Mouse (Mus musculus): ENCODE data around the gene Pole3. TPM values are rescaled to one million over a fixed set of nuclear protein-coding genes. Genes with fewer than 3 reads are reported as not detected.

The Pole3 gene
- total and polyA plus RNA-seq, 2 experiments from 2014 or later, result 36.6 to 68.3 TPM

DNA sequence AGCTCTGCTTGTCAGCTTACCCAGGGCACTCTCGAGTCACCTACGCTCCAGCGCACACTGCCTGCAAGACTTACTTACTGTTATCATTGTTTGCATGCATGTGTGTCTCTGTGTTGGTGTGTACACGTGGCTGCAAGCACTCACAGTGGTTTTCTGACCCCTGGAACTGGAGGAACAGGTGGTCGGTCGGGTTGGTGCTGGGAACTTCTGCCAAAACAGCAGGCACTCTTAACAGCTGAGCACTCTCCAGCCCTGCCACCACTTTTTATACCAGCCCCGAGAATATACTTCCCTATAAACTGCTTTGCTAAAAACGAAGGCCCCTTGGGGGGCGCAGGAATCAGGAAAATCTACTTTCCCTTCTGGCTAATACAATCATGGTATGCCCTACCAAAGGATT lies 30.6 kb downstream of the Pole3 start:
- ATAC-seq (no peak), DNase-seq (no peak)
- 70% methylated on average over 9 of the region's 9 CpGs for WGBS
- no peaks in the 10 kb centered on the region for H3K4me1 ChIP-seq (ENCODE audit: insufficient read depth)
- H3K27me3 ChIP-seq (ENCODE audit: insufficient read depth, low read length), result no peaks in the 10 kb centered on the region
- no peak overlapping the region for H3K4me3 ChIP-seq (ENCODE audit: low read depth, low read length)
- H3K9ac ChIP-seq, result no peak overlapping the region
- no peak overlapping the region for H3K4me2 ChIP-seq (ENCODE audit: low read depth)
- peaks cover 8% of the 10 kb centered on the region; the same call in 1 of the 2 replicates for H3K36me3 ChIP-seq (ENCODE audit: insufficient read depth)
- TF ChIP-seq CTCF (IDR thresholded peaks at IDR 0.05; ENCODE audit: low read depth), result no peak
- no peak overlapping the region for H3K27ac ChIP-seq (ENCODE audit: low read depth, low read length)
- no peaks in the 10 kb centered on the region for H3K9me3 ChIP-seq (ENCODE audit: low read length)

DNA sequence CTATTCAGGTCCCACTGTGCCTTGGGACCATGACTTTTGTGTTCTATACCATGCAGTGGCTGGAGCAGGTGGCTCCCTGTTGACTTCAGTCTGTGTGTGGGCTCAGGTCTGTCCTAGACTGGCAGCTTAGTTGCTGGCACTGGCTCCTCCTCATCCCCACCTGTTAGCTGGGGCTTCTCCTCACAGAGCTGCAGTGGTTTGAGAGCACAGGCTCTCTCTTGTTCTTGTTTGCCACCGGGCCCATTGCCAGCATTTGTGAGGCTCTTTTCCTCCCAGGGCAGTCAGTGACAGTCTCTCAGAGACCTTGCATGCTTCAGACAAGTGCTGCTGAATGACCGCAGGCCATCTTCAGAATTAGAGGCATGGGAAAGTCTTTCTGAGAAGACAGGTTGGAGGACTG lies 32.2 kb downstream of the Pole3 start:
- Histone ChIP-seq H3K4me1 (ENCODE audit: insufficient read depth) (no peaks in the 10 kb centered on the region), H3K9me3 (ENCODE audit: low read length) (no peaks in the 10 kb centered on the region), H3K27me3 (ENCODE audit: insufficient read depth, low read length) (no peaks in the 10 kb centered on the region), H3K9ac (no peak overlapping the region), H3K4me3 (ENCODE audit: low read depth, low read length) (no peak overlapping the region), H3K36me3 (ENCODE audit: insufficient read depth) (no peaks in the 10 kb centered on the region), H3K27ac (ENCODE audit: low read depth, low read length) (no peak overlapping the region), H3K4me2 (ENCODE audit: low read depth) (no peak overlapping the region)
- 0 out of 2 replicates have a peak, but pooled peaks have one; percentile 18 for ATAC-seq
- no peak for TF ChIP-seq CTCF (IDR thresholded peaks at IDR 0.05; ENCODE audit: low read depth)
- 80% methylated on average over 2 of the region's 2 CpGs for WGBS
- no peak for DNase-seq

DNA sequence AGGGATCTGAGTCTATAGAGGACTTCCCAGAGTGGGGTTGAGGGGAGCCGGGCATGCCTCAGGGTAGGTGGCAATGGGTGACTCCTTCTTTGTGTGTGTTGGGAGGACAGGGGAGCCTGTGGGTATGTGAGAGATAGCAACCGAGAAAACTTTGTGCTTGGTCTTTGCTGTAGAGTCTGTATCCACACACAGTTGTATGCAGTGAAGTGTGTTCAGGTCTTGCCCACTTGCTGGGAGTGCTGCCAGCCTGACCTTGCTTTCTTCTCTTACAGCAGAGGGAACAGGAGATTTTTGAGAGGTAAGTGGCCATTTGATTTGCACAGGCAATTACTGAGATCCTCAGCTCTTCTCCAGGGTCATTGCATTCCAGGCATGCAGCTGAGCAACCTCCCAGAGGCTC lies 37.0 kb downstream of the Pole3 start:
- H3K4me3 ChIP-seq (ENCODE audit: low read depth, low read length), result no peak overlapping the region
- H3K4me2 ChIP-seq (ENCODE audit: low read depth), result no peak overlapping the region
- no peaks in the 10 kb centered on the region for H3K36me3 ChIP-seq (ENCODE audit: insufficient read depth)
- H3K9me3 ChIP-seq (ENCODE audit: low read length), result no peaks in the 10 kb centered on the region
- 80% methylated on average over 2 of the region's 2 CpGs for WGBS
- no peaks in the 10 kb centered on the region for H3K4me1 ChIP-seq (ENCODE audit: insufficient read depth)
- no peak for ATAC-seq
- no peak for TF ChIP-seq CTCF (IDR thresholded peaks at IDR 0.05; ENCODE audit: low read depth)
- H3K27me3 ChIP-seq (ENCODE audit: insufficient read depth, low read length), result no peaks in the 10 kb centered on the region
- no peak overlapping the region for H3K9ac ChIP-seq
- no peak for DNase-seq
- H3K27ac ChIP-seq (ENCODE audit: low read depth, low read length), result no peak overlapping the region

DNA sequence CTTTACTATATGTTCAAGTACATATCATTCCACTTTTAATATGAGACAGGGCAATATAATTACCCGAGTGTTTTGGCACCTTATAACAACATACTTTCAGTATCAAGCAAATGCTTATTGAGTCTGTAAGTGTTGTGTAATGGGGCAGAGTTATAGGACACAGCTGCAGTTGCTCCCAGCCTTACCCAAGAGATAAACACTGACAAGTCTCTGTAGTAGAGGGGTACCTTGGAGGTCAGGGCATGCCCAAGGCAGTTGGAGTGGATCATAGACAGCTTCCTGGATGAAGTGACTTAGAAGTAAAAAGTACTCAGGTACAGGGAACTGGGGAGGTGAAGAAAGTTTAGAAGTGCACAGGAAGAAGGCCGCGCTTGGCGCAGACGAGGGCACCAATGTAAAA lies 37.7 kb downstream of the Pole3 start:
- Histone ChIP-seq H3K9ac (no peak overlapping the region), H3K36me3 (ENCODE audit: insufficient read depth) (no peaks in the 10 kb centered on the region), H3K27ac (ENCODE audit: low read depth, low read length) (no peak overlapping the region), H3K4me1 (ENCODE audit: insufficient read depth) (no peaks in the 10 kb centered on the region), H3K27me3 (ENCODE audit: insufficient read depth, low read length) (no peaks in the 10 kb centered on the region), H3K4me2 (ENCODE audit: low read depth) (no peak overlapping the region), H3K9me3 (ENCODE audit: low read length) (no peaks in the 10 kb centered on the region), H3K4me3 (ENCODE audit: low read depth, low read length) (no peak overlapping the region)
- no peak for TF ChIP-seq CTCF (IDR thresholded peaks at IDR 0.05; ENCODE audit: low read depth)
- 95% methylated on average over 5 of the region's 5 CpGs for WGBS
- no peak for ATAC-seq
- DNase-seq, result no peak

DNA sequence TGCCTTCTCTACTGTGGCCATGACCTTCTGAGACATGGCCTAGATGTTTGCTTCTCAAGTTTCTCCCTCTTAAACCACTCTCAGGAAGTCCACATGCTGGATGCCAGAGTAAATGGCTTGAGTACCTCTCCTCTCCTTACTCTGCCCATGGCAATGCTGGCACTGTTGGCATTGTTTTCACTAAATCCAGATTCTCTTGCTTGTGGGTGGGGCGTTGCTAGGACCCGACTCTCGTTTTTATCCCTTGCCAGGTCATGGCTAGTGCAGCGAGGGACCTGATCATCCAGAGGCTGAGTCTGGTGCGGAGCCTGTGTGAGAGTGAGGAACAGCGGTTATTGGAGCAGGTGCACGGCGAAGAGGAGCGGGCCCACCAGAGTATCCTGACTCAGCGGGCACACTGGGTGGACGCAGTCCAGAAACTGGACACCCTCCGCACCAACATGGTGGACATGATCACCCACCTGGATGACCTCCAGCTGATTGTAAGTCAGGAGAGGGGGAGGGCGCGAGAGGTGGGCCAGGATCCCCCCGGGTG lies 38.6 kb downstream of the Pole3 start:
- H3K4me1 ChIP-seq (ENCODE audit: insufficient read depth), result no peaks in the 10 kb centered on the region
- no peak overlapping the region for H3K9ac ChIP-seq
- no peak for DNase-seq
- no peak for ATAC-seq
- no peak overlapping the region for H3K4me2 ChIP-seq (ENCODE audit: low read depth)
- H3K9me3 ChIP-seq (ENCODE audit: low read length), result no peaks in the 10 kb centered on the region
- TF ChIP-seq CTCF (IDR thresholded peaks at IDR 0.05; ENCODE audit: low read depth), result no peak
- WGBS, result 88% methylated on average over 15 of the region's 15 CpGs
- H3K27me3 ChIP-seq (ENCODE audit: insufficient read depth, low read length), result 0 out of 2 replicates have a peak, but pooled peaks cover 3% of the 10 kb centered on the region
- no peaks in the 10 kb centered on the region for H3K36me3 ChIP-seq (ENCODE audit: insufficient read depth)
- no peak overlapping the region for H3K4me3 ChIP-seq (ENCODE audit: low read depth, low read length)
- H3K27ac ChIP-seq (ENCODE audit: low read depth, low read length), result no peak overlapping the region

DNA sequence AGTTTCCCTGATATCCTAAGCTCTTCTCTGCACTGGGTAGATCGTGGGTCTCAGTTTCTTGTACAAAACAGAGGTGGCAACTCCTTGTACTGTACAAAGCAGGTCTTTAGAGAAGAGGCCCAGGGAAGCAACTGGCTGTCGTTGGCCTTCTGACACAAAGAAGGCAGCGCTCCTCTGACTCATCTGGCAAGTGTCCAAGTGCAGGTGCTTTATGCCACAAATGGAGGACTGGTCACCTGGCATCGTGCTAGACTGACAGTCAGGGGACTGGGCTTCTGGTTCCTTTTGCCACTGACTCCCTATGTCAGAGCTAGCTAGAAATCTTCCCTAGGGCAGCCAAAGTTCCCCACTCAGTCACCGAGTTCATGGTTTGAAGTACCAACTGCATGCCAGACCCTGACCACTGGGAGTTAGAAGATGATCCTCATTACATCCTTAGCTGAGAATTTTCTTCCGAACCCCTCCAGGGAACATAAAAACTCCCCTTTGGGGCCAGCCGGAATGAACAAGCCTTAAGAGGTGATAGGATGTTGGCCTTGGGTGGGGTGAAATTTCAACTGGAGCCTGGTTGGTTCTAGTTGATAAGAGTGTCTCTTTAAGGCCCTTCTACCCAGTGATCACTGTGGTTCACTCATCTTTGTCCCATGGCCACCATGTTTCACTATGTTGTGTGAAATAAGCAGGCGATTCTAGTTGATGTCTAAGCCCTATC lies 39.3 kb downstream of the Pole3 start:
- Histone ChIP-seq H3K36me3 (ENCODE audit: insufficient read depth) (no peaks in the 10 kb centered on the region), H3K4me1 (ENCODE audit: insufficient read depth) (no peaks in the 10 kb centered on the region), H3K4me2 (ENCODE audit: low read depth) (no peak overlapping the region), H3K4me3 (ENCODE audit: low read depth, low read length) (no peak overlapping the region), H3K27ac (ENCODE audit: low read depth, low read length) (no peak overlapping the region), H3K9me3 (ENCODE audit: low read length) (no peaks in the 10 kb centered on the region), H3K9ac (no peak overlapping the region), H3K27me3 (ENCODE audit: insufficient read depth, low read length) (0 out of 2 replicates have a peak, but pooled peaks cover 4% of the 10 kb centered on the region)
- ATAC-seq (no peak), DNase-seq (no peak)
- 83% methylated on average over 8 of the region's 8 CpGs for WGBS
- TF ChIP-seq CTCF (IDR thresholded peaks at IDR 0.05; ENCODE audit: low read depth), result no peak

DNA sequence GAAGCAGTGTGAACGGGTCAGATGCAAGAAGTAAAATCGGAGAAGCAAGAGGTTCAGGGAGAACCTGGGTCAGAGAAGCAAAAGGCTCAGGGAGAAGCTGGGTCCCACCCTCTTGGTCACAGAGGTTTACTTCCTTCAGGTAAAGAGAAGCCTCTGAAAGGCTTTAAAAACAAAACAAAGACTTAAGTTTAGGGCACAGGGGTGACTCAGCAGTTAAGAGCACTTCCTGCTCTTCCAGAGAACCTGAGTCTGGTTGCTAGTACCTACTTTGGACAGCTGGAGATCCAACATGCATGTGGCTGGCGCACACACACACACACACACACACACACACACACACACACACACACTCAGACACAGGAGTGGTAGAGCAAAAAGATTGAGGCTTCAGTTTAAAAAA lies 39.9 kb downstream of the Pole3 start:
- Histone ChIP-seq H3K36me3 (ENCODE audit: insufficient read depth) (no peaks in the 10 kb centered on the region), H3K9me3 (ENCODE audit: low read length) (no peaks in the 10 kb centered on the region), H3K27ac (ENCODE audit: low read depth, low read length) (no peak overlapping the region), H3K4me2 (ENCODE audit: low read depth) (no peak overlapping the region), H3K9ac (no peak overlapping the region), H3K27me3 (ENCODE audit: insufficient read depth, low read length) (peaks cover 6% of the 10 kb centered on the region), H3K4me3 (ENCODE audit: low read depth, low read length) (no peak overlapping the region), H3K4me1 (ENCODE audit: insufficient read depth) (no peaks in the 10 kb centered on the region)
- WGBS, result 87% methylated on average over 3 of the region's 3 CpGs
- ATAC-seq, result no peak
- no peak for DNase-seq
- no peak for TF ChIP-seq CTCF (IDR thresholded peaks at IDR 0.05; ENCODE audit: low read depth)
